Mouse (Mus musculus) erythroblast, embryonic 14.5 days (primary cell): ENCODE data around the gene Zfp507. TPM values are rescaled to one million over a fixed set of nuclear protein-coding genes. Genes with fewer than 3 reads are reported as not detected.

Experiments used
- H3K27me3 ChIP-seq: 2 replicates; pipeline ENCODE4 v1.6.1; 2012; ENCODE audit warnings: inconsistent platforms; ENCODE audit not compliant: control insufficient read depth
- H3K36me3 ChIP-seq: 2 replicates; pipeline ENCODE4 v1.6.1; 2012; ENCODE audit warnings: mild to moderate bottlenecking, inconsistent platforms; ENCODE audit not compliant: control insufficient read depth
- H3K4me1 ChIP-seq: 2 replicates; pipeline ENCODE4 v1.6.1; 2012; ENCODE audit warnings: inconsistent platforms; ENCODE audit not compliant: control insufficient read depth
- H3K4me3 ChIP-seq: replicated peaks from 2 replicates; pipeline ENCODE3; 2012; ENCODE audit warnings: moderate library complexity, mild to moderate bottlenecking, inconsistent platforms
- H3K9me3 ChIP-seq: 2 replicates; pipeline ENCODE4 v1.6.1; 2012; ENCODE audit warnings: low read length, inconsistent platforms, mixed read lengths; ENCODE audit not compliant: control insufficient read depth
- GATA1 ChIP-seq: IDR thresholded peaks from 2 replicates; pipeline ENCODE4 v1.6.1; 2012; ENCODE audit warnings: low read length, inconsistent platforms, mixed read lengths
- TAL1 ChIP-seq: IDR thresholded peaks from 3 replicates; pipeline ENCODE4 v1.6.1; 2012; ENCODE audit warnings: low read length, inconsistent platforms, mixed read lengths
- polyA plus RNA-seq: library from polyadenylated mRNA; stranded (reverse); fragments of >175 nt; gene quantifications from 2 replicates; pipeline ENCODE4 v1.2.3, GENCODE M21; 2012

Gene Zfp507
- polyA plus RNA-seq: 0.15 and 0.24 TPM in 2 replicates

DNA sequence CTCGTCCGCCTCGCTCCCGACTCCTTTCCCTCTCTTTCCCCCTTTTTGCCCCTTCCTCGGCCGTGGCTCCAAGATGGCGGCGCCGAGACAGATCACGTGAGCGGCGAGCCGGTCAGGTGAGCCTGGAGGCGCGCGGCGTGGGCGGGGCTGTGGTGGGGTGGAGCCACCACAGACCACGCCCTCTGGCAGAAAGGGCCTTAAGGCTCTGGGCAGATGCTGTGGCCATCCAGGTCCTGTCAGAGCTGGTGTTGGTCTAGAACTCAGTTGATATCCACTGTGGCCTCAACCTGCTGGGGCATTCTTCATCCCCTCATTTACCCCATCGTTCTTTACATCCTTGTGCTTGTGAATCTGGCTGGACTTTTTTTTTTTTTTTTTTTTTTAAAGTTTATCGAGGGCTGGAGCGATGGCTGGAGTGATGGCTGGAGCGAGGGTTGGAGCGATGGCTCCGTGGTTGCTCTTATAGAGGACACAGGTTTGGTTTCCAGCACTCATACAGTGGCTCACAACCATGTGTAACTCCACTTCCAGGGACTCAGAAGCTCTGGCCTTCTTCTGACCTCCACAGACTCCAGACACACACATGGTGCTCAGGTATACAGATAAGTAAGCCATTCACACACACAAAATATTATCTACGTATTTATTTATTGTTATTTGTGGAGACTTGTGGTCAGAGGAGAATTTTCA is at the start of gene Zfp507:
Gene Zfp507 (minus strand): TSS at position 98 of the 690 bp plus-strand sequence.
- H3K36me3 ChIP-seq: peaks cover 31% of the 10 kb centered on the region
- peaks cover 28% of the 10 kb centered on the region for H3K4me1 ChIP-seq
- H3K9me3 ChIP-seq: peaks cover 2% of the 10 kb centered on the region; the same call in 1 of the 2 replicates
- H3K27me3 ChIP-seq: peaks cover 6% of the 10 kb centered on the region
- TF ChIP-seq GATA1: no peak
- no peak for TF ChIP-seq TAL1
- H3K4me3 ChIP-seq: peak within 1 kb of the TSS; percentile 92

DNA sequence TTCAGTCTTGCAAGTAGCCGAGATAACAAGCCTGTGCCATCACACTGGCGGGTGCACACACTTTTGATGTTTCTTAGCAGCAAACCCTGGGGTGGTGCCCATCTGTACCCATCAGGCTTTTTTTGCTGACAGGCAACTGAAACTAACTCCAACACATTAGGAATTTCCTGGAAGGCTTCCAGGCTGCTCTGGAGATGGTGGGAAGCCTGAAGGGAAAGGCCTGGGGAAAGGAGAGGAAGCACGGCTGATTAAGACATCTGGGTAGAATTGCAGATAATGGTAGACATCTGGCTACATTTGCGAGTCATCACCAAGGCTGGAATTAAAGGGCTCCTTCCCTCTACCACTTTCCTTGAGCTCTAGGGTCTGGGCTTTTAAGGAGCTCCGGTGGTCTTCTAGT is 47.6 kb upstream of the Zfp507 start:
- Histone ChIP-seq H3K36me3 (no peaks in the 10 kb centered on the region), H3K4me1 (no peaks in the 10 kb centered on the region), H3K27me3 (no peaks in the 10 kb centered on the region), H3K4me3 (no peak overlapping the region), H3K9me3 (no peaks in the 10 kb centered on the region)
- no peak for TF ChIP-seq GATA1
- no peak for TF ChIP-seq TAL1

DNA sequence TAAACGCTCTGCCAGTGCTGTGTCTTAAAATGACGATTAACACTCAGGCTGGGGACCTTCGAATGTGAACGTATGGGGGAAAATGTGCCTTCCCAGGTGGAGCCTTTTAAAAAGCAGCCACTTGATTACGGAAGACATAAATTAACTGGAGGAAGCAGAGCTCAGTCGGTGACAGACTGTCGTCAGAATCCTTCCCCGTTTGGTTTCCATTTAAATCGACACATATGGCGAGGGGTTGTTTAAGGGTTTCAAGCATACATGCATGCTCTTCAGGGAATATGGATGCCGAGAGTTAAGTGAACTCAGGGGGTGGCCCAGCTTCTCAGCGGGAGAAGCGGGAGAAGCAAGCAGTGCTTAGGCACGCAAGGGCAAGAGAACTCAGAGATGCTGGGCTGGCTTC is 45.7 kb upstream of the Zfp507 start:
- no peaks in the 10 kb centered on the region for H3K36me3 ChIP-seq
- no peaks in the 10 kb centered on the region for H3K4me1 ChIP-seq
- TF ChIP-seq GATA1 (no peak), TAL1 (no peak)
- H3K9me3 ChIP-seq: no peaks in the 10 kb centered on the region
- no peak overlapping the region for H3K4me3 ChIP-seq
- no peaks in the 10 kb centered on the region for H3K27me3 ChIP-seq

DNA sequence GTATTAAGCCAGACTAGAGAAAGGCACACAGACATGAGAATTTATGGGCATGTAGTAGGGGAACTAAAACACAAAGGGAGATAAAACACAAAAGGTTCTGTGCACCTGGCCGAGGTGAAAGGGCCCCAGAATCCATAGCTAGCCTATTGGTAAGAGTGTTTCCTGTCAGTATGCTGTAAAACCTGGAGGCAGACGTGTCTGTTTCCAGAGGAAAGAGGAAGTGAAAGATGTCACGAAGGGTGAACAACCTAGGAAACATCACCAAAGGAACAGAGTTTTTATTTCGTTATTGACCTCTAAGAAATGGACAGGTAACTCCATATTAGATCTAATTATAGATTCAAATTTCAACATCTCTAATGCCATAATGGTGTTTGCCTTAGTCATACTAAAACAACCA is 37.7 kb upstream of the Zfp507 start:
- H3K4me1 ChIP-seq: no peaks in the 10 kb centered on the region
- no peaks in the 10 kb centered on the region for H3K9me3 ChIP-seq
- H3K4me3 ChIP-seq: no peak overlapping the region

DNA sequence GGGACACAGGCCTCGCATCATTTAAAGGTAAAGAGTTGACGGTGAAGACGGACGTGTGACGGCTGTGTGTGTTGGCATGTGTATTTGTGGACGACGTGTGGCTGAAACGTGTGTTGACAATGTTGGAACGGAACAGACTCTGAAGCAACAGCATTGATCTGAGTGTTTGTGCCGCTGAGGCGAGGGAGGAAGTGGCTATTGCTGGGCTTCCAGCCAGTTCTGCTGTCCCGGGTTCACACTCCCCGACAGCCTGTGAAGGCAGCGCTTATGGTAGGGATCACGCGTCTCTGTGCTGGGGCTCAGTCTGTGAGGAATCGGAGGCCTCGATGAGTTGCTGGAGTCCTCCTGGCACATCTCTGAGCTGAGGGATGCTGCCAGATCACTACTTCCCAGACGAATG is 34.0 kb upstream of the Zfp507 start:
- no peaks in the 10 kb centered on the region for H3K27me3 ChIP-seq
- H3K9me3 ChIP-seq: no peaks in the 10 kb centered on the region
- TF ChIP-seq TAL1 (no peak), GATA1 (no peak)
- H3K4me3 ChIP-seq: no peak overlapping the region
- H3K4me1 ChIP-seq: no peaks in the 10 kb centered on the region
- no peaks in the 10 kb centered on the region for H3K36me3 ChIP-seq

More for the DNA sequence above, 37.7 kb upstream of the Zfp507 start:
- H3K27me3 ChIP-seq: no peaks in the 10 kb centered on the region
- no peak for TF ChIP-seq TAL1
- TF ChIP-seq GATA1: no peak
- H3K36me3 ChIP-seq: no peaks in the 10 kb centered on the region

DNA sequence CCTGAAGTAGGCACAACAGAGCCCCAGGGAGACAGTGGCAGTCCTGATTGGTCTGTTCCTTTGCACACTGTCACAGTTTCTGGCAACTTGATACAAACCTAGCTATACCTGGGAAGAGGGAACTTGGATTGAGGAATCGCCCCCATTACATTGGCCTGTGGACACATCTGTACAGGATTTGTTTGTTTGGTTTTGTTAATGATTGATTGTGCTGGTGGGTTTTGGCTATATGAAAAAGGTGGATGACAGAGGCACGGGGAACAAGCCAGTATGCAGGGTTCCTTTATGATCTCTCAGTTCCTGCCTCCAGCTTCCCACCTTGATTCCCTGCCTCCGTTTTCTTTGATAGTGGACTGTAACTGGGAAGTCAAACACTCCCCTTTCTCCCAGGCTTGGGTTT is 33.6 kb upstream of the Zfp507 start:
- Histone ChIP-seq H3K4me3 (no peak overlapping the region), H3K27me3 (no peaks in the 10 kb centered on the region), H3K36me3 (no peaks in the 10 kb centered on the region), H3K4me1 (no peaks in the 10 kb centered on the region), H3K9me3 (no peaks in the 10 kb centered on the region)
- TF ChIP-seq TAL1: no peak
- TF ChIP-seq GATA1: no peak

DNA sequence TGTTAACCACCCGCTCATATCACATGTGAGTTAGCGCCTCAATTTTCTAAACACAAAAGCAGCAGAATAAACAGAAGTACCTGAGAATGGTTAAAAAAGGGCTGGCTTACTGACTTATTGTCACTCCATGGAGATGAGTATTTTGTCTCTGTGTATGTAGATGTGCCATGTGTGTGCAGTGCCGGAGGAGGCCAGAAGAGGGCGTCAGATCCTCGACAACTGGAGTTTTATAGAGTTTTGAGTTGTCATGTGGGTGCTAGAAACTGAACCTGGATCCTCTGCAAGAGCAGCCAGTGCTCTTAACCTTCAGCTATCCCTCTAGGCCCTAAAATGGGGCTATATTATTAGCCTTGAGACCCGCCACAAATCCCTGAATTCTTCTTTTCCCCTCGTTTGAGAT is 27.3 kb upstream of the Zfp507 start:
- H3K4me1 ChIP-seq: no peaks in the 10 kb centered on the region
- TF ChIP-seq TAL1 (no peak), GATA1 (no peak)
- H3K27me3 ChIP-seq: no peaks in the 10 kb centered on the region
- H3K36me3 ChIP-seq: no peaks in the 10 kb centered on the region
- H3K4me3 ChIP-seq: no peak overlapping the region
- no peaks in the 10 kb centered on the region for H3K9me3 ChIP-seq

DNA sequence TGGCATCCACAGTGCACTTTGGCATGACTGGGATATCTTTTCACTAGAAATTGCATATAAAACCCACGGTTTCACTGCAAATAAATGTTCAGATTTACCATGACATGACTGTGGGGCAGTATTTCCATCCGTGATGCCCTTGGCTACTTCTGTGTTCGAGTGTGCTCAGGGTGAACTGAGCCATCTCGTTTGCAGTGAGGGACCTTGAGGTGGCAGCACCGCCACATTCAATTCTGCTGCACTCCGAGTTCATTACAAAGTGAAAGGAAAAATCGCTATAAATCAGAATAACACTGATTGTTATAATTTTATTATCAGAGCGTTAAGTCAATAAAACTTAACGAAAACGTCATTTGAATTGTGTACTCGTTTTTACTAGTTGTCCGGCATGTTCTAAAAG is 21.1 kb upstream of the Zfp507 start:
- no peaks in the 10 kb centered on the region for H3K9me3 ChIP-seq
- no peaks in the 10 kb centered on the region for H3K27me3 ChIP-seq
- no peaks in the 10 kb centered on the region for H3K36me3 ChIP-seq
- TF ChIP-seq GATA1 (no peak), TAL1 (no peak)
- H3K4me3 ChIP-seq: no peak overlapping the region
- no peaks in the 10 kb centered on the region for H3K4me1 ChIP-seq

DNA sequence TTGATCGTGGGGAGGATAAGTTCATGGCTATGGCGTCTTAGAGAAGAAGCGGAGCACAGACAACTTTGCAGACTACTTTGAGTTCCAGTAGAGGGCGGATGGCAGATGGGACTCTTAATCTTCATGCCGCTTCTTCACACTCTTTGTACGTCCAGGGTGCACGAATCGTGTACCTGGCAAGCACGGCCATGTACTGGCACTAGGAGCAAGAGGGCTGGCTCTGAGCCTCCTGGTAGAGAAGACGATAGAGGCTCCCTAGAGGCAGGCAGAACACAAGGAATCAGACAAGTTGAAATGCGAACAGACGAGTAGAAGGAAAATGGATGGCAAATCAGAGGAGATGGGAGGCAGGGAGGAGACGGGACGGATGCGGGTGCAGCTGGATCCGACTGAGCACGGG is 19.5 kb upstream of the Zfp507 start:
- TF ChIP-seq GATA1: no peak
- no peak for TF ChIP-seq TAL1
- no peaks in the 10 kb centered on the region for H3K27me3 ChIP-seq
- no peaks in the 10 kb centered on the region for H3K9me3 ChIP-seq

DNA sequence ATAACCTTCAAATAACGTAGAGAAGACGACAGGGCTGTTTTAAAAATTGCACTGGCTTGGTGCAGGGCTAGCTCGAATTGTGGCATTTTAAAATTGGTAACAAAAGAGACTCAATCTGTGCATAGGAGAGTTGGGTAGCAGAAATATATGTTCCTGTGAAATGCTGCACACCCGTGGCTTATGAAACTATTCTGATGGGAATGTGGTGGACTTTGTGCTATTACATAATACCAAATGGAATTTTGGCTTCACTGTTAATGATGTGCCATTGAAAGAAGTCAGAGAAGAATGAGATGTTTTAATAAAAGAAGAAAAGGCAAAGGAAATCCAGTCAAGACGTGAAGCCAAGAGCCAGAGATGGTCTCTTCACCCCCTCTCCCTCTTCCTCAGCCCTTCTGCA is 18.6 kb upstream of the Zfp507 start:
- Histone ChIP-seq H3K27me3 (no peaks in the 10 kb centered on the region), H3K36me3 (no peaks in the 10 kb centered on the region), H3K4me3 (no peak overlapping the region), H3K9me3 (no peaks in the 10 kb centered on the region; the same call in 1 of the 2 replicates), H3K4me1 (no peaks in the 10 kb centered on the region)
- no peak for TF ChIP-seq GATA1
- TF ChIP-seq TAL1: no peak

More for the DNA sequence above, 19.5 kb upstream of the Zfp507 start:
- no peaks in the 10 kb centered on the region for H3K36me3 ChIP-seq
- no peak overlapping the region for H3K4me3 ChIP-seq
- H3K4me1 ChIP-seq: no peaks in the 10 kb centered on the region
